Mouse (Mus musculus) C2C12 (cell line): ENCODE measurements around the gene Bend6.

ENCODE experiments used
- CEBPB ChIP-seq: IDR thresholded peaks from one replicate; pipeline ENCODE4 v1.6.1; 2011; ENCODE audit warnings: low read depth, mild to moderate bottlenecking, control low read depth, moderate library complexity
- CTCF ChIP-seq: IDR thresholded peaks from one replicate; pipeline ENCODE4 v1.5.1; 2011; ENCODE audit not compliant: control insufficient read depth, insufficient read depth, insufficient read length
- FOSL1 ChIP-seq: IDR thresholded peaks from one replicate; pipeline ENCODE4 v1.8.0; 2011; ENCODE audit warnings: mild to moderate bottlenecking, low read length; ENCODE audit not compliant: poor library complexity, insufficient read depth, severe bottlenecking
- MAX ChIP-seq: IDR thresholded peaks from one replicate; pipeline ENCODE4 v1.6.1; 2011; ENCODE audit warnings: mild to moderate bottlenecking, control low read depth
- MYOD1 ChIP-seq: IDR thresholded peaks from one replicate; pipeline ENCODE4 v1.6.1; 2011; ENCODE audit warnings: low read depth; ENCODE audit not compliant: control insufficient read depth, insufficient read length
- MYOG ChIP-seq: IDR thresholded peaks from one replicate; pipeline ENCODE4 v1.6.1; 2011; ENCODE audit not compliant: control insufficient read depth, insufficient read length; ENCODE audit errors: extremely low read depth
- USF1 ChIP-seq: IDR thresholded peaks from one replicate; pipeline ENCODE4 v1.6.1; 2011; ENCODE audit warnings: low read depth, mild to moderate bottlenecking, control low read depth, moderate library complexity

DNA sequence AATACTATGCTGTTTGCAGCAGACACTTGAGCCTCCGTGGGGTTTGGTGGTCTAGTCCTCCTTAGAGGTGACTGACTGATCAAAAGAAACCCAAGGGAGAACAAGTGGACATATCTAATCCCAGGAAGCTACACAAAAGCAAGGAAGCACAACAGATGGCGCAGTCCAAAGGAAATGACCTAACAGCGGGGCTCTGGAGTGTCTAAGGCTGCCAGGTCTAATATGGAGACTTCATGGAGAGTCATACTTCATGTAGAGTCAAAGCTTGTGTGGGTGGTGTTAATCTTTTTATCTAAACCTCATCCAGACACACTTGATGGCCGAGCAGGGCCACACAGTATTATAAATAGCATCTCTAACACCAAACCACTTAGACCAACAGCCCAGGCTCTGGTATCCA, 10.9 kb downstream of the Bend6 start:
- TF ChIP-seq CTCF (no peak), MAX (no peak), MYOD1 (no peak), USF1 (no peak), MYOG (no peak), FOSL1 (no peak), CEBPB (no peak)
